In the genomic region with DNA sequence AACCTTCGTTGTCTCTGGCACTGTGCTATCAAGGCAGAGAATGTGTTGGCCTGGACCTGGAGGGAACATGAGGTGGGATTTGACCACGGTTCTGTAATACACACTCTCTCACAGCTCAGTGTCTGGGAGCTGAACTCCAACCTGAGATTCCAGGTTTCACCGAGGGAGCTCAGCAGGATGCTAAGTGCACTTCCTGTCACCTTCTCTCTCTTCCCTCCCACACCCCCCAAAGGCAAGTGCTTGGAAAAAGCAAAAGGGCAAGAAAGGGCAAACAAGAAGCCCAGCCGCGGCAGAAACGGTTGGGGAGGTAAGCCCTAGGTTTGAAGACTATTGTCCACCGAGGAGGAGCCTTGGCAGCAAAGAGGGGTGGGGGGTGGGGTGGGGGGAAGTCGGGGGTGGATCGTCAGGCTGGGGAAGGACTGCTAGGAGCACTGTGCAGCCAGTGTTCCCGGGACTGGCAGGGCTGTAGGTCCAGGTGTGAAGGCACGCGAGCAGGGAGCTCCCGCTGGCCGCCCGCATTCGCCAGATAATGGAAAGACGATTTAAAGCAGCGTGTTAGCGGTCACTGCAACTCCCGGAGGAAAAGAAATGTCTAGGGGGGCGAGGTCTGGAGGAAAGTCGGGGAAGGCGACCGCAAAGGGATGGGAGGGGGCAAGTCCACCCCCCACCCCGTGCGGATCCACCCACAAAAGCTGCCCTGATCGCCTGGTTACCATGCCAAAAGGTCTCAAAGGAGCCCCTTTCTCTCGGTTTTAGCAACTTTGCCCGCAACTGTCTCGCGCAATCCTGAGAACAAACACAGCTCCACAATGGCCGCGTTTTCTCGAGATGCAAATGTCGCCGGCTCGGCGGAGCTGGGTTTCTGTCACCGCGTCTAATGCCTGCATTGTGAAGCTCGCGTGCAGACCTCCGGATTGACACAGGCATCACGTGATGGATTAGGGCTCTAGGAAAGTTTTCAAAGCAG, we compare ENCODE assay signal across 9 mouse cellular contexts. TPM values are rescaled to one million over a fixed set of nuclear protein-coding genes. Genes with fewer than 3 reads are reported as not detected.
DNase-seq lines count a peak whose midpoint lies in the region; ATAC-seq and TF ChIP-seq lines count a peak whose summit lies in the region.
"Had no signal": no experiment of that assay in that cellular context is flagged by ENCODE, and none has a peak within 500 bp of the region (broad histone marks: within the 10 kb centered on the region; RNA-seq: fewer than 3 reads in every experiment).

No protein-coding gene starts in this region.

- no peaks in the 10 kb centered on the region for H3K79me2 ChIP-seq in C2C12 (ENCODE audit: control insufficient read depth, insufficient read depth)

- peak overlapping the region; percentile 71 for H3K27ac ChIP-seq in forebrain, embryonic 14.5 days (ENCODE audit: low read depth, low read length)
- no peak overlapping the region for H3K27ac ChIP-seq in limb, embryonic 12.5 days
- no peak overlapping the region for H3K27ac ChIP-seq in stomach, embryonic 15.5 days
- H3K27ac ChIP-seq: macrophage had no signal

- no peak for TF ChIP-seq CTCF in C2C12 (IDR thresholded peaks at IDR 0.05; ENCODE audit: control insufficient read depth, insufficient read depth, insufficient read length)

- under 1% methylated on average over 44 of the region's 44 CpGs for WGBS in forebrain, embryonic 14.5 days
- WGBS in limb, embryonic 12.5 days: under 1% methylated on average over 44 of the region's 44 CpGs
- WGBS in stomach, embryonic 15.5 days: 1% methylated on average over 44 of the region's 44 CpGs

- H3K9me3 ChIP-seq in forebrain, embryonic 14.5 days (replicated peaks; ENCODE audit: control insufficient read depth, low read length): 0 out of 2 replicates have a peak, but pooled peaks cover 4% of the 10 kb centered on the region
- H3K9me3 ChIP-seq in limb, embryonic 12.5 days: no peaks in the 10 kb centered on the region; the same call in 1 of the 2 replicates
- H3K9me3 ChIP-seq in stomach, embryonic 15.5 days: no peaks in the 10 kb centered on the region

- H3K27me3 ChIP-seq in C2C12 (ENCODE audit: control insufficient read depth, insufficient read depth, insufficient read length): peaks cover 35% of the 10 kb centered on the region
- peaks cover 15% of the 10 kb centered on the region; the same call in 1 of the 2 replicates for H3K27me3 ChIP-seq in forebrain, embryonic 14.5 days (replicated peaks; ENCODE audit: control insufficient read depth, insufficient read depth, low read length)
- peaks cover 84% of the 10 kb centered on the region for H3K27me3 ChIP-seq in limb, embryonic 12.5 days
- H3K27me3 ChIP-seq in stomach, embryonic 15.5 days (replicated peaks): peaks cover 67% of the 10 kb centered on the region

- peaks cover 24% of the 10 kb centered on the region for H3K4me1 ChIP-seq in forebrain, embryonic 14.5 days (ENCODE audit: control insufficient read depth, insufficient read depth, low read length)
- H3K4me1 ChIP-seq in limb, embryonic 12.5 days (replicated peaks): peaks cover 38% of the 10 kb centered on the region
- peaks cover 28% of the 10 kb centered on the region for H3K4me1 ChIP-seq in stomach, embryonic 15.5 days

- H3K36me3 ChIP-seq in C2C12 (ENCODE audit: control insufficient read depth, insufficient read depth): no peaks in the 10 kb centered on the region
- no peaks in the 10 kb centered on the region for H3K36me3 ChIP-seq in forebrain, embryonic 14.5 days (ENCODE audit: control insufficient read depth, insufficient read depth, low read length)
- no peaks in the 10 kb centered on the region for H3K36me3 ChIP-seq in limb, embryonic 12.5 days
- H3K36me3 ChIP-seq in stomach, embryonic 15.5 days: no peaks in the 10 kb centered on the region

- H3K9ac ChIP-seq in forebrain, embryonic 14.5 days (ENCODE audit: low read length): peak overlapping the region; percentile 75
- 0 out of 2 replicates have a peak overlapping the region, but pooled peaks have one; percentile 12 for H3K9ac ChIP-seq in limb, embryonic 12.5 days (replicated peaks)
- no peak overlapping the region for H3K9ac ChIP-seq in stomach, embryonic 15.5 days

- ATAC-seq in forebrain, embryonic 14.5 days: peak; percentile 30
- ATAC-seq in limb, embryonic 12.5 days (ENCODE audit: insufficient number of reproducible peaks, insufficient read depth, low FRiP score, low TSS enrichment, low read depth): no peak
- ATAC-seq in stomach, embryonic 15.5 days (ENCODE audit: insufficient read depth, low FRiP score, low read depth): no peak

- peak overlapping the region; percentile 94 for H3K4me2 ChIP-seq in forebrain, embryonic 14.5 days (ENCODE audit: low read length)
- peak overlapping the region; percentile 67 for H3K4me2 ChIP-seq in limb, embryonic 12.5 days
- H3K4me2 ChIP-seq in stomach, embryonic 15.5 days: peak overlapping the region; percentile 61

- peak; percentile 11 for DNase-seq in cerebellum, adult 9-11 months
- no peak for DNase-seq in cerebellum, adult 11 months
- DNase-seq in forebrain, embryonic 14.5 days (ENCODE audit: low spot score): peak; percentile 91
- DNase-seq in adrenal gland, postnatal 25 days: no peak
- DNase-seq in kidney, postnatal 10 days: no peak

- H3K79me3 ChIP-seq in C2C12 (ENCODE audit: low read depth): no peaks in the 10 kb centered on the region

- H3ac ChIP-seq in C2C12 (ENCODE audit: control insufficient read depth, insufficient read length, low read depth): no peak overlapping the region

- H3K4me3 ChIP-seq in C2C12 (ENCODE audit: insufficient read depth, poor library complexity, severe bottlenecking): no peak overlapping the region
- peak overlapping the region; percentile 45 for H3K4me3 ChIP-seq in forebrain, embryonic 14.5 days (ENCODE audit: low read depth, low read length)
- peak overlapping the region; percentile 40 for H3K4me3 ChIP-seq in limb, embryonic 12.5 days (replicated peaks)
- peak overlapping the region; percentile 32 for H3K4me3 ChIP-seq in stomach, embryonic 15.5 days (replicated peaks)

TF ChIP-seq in C2C12, 6 proteins besides CTCF, POLR2A, EP300 and RAD21:
- TF ChIP-seq CEBPB (IDR thresholded peaks at IDR 0.05; ENCODE audit: low read depth): no peak
- TF ChIP-seq USF1 (IDR thresholded peaks at IDR 0.05; ENCODE audit: low read depth): peak; percentile 21

RNA-seq across cellular contexts. Expression of a gene that starts 2.6 kb away (rescaled TPM):
- 0.07 TPM for polyA plus RNA-seq in C2C12 (2012; fragmentation: generic; extraction: Trizol)
- polyA plus RNA-seq in forebrain, embryonic 14.5 days (2014; fragmentation: Nextera tagmentation; extraction: Ambion mirVana): 22.7 and 35.1 TPM in 2 replicates
- 4.5 TPM in 2 replicates for polyA plus RNA-seq in limb, embryonic 12.5 days (2016; fragmentation: Nextera tagmentation; extraction: Ambion mirVana)
- 1.0 TPM in 2 replicates for polyA plus RNA-seq in stomach, embryonic 15.5 days (2015; fragmentation: Nextera tagmentation; extraction: Ambion mirVana)
- total RNA-seq in adrenal gland, postnatal 25 days (2021): 0.21 TPM in 1 of 2 replicates, not detected in the other
- polyA plus RNA-seq: macrophage had no signal

Comparison
In these comparisons a context has a peak if more than half of its experiments do, and no peak if none do; other contexts are left out.
1. DNase-seq: peak in cerebellum, adult 9-11 months (single experiment) and forebrain, embryonic 14.5 days (single experiment); none in cerebellum, adult 11 months (single experiment), adrenal gland, postnatal 25 days (single experiment) and kidney, postnatal 10 days (single experiment).
2. Peak in every context shown above with its lines, with median percentiles within 50 percentile points of each other: H3K4me2 ChIP-seq.